Comparison of ENCODE assay signal across 8 mouse cellular contexts in the genomic region with DNA sequence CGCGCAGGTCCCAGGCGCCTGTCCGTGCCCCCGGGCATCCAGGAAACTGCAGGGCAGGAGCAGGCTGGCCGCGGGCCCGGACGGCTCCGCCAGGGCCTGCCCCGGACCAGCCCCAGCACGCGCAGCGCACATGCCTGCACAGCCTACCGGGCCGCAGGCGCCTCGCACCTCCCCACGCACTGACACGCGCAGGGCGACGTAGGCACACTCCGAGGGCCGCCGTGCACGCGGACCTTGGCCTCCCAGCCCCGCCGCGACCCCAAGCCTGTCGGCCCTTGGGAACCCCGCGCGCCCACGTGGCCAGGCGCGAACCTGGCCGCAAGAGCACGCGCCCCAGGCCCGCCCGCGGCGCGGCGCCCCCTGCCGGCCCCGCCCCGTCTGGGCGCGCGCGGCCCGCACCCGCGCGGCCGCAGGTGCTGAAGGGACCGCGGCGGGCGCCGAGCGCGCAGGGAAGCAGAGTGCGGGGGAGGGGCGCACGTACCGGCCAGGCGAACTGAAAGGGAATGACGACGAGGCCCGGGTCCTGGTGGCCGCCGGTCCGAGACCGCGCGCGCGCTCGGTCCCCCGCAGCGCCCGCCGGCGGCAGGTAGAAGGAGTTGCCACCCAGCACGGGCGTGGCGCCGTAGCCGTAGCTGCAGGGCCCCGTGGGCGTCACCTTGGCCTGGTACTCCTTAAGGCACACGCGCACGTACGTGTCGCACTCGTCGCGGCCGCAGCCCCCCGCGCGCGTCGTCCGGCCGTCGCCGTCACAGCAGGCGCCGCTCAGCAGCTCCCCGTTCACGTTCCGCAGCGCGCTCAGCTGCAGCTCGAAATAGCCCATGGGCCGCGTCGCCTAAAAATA. TPM values are rescaled to one million over a fixed set of nuclear protein-coding genes. Genes with fewer than 3 reads are reported as not detected.
DNase-seq lines count a peak whose midpoint lies in the region; ATAC-seq and TF ChIP-seq lines count a peak whose summit lies in the region.

No protein-coding gene starts in this region.

- TF ChIP-seq POLR2A in thymus, adult 2 months (IDR thresholded peaks at IDR 0.05; ENCODE audit: control insufficient read depth, extremely low read depth, insufficient read depth, low read length, poor library complexity): no peak

- no peaks in the 10 kb centered on the region for H3K36me3 ChIP-seq in thymus, adult 2 months (ENCODE audit: control insufficient read depth, insufficient read depth, low read length)
- H3K36me3 ChIP-seq in embryonic facial prominence, embryonic 11.5 days (replicated peaks; ENCODE audit: control insufficient read depth, insufficient read depth, low read depth, low read length): no peaks in the 10 kb centered on the region
- H3K36me3 ChIP-seq in hindbrain, embryonic 10.5 days: no peaks in the 10 kb centered on the region
- no peaks in the 10 kb centered on the region for H3K36me3 ChIP-seq in midbrain, embryonic 13.5 days
- no peaks in the 10 kb centered on the region for H3K36me3 ChIP-seq in stomach, postnatal 0 days (ENCODE audit: control insufficient read depth, insufficient read depth, low read length)

- H3K9me3 ChIP-seq in embryonic facial prominence, embryonic 11.5 days (replicated peaks; ENCODE audit: control insufficient read depth, low read length): no peaks in the 10 kb centered on the region
- H3K9me3 ChIP-seq in hindbrain, embryonic 10.5 days: no peaks in the 10 kb centered on the region
- H3K9me3 ChIP-seq in midbrain, embryonic 13.5 days: no peaks in the 10 kb centered on the region
- H3K9me3 ChIP-seq in stomach, postnatal 0 days (ENCODE audit: control insufficient read depth, low read length): no peaks in the 10 kb centered on the region

- H3K4me1 ChIP-seq in thymus, adult 2 months (replicated peaks; ENCODE audit: control insufficient read depth, insufficient read depth, low read length): peaks cover 18% of the 10 kb centered on the region
- H3K4me1 ChIP-seq in embryonic facial prominence, embryonic 11.5 days (ENCODE audit: control insufficient read depth, insufficient read depth, low read length): peaks cover 7% of the 10 kb centered on the region
- peaks cover 76% of the 10 kb centered on the region for H3K4me1 ChIP-seq in hindbrain, embryonic 10.5 days (replicated peaks)
- peaks cover 37% of the 10 kb centered on the region for H3K4me1 ChIP-seq in midbrain, embryonic 13.5 days (replicated peaks)
- peaks cover 4% of the 10 kb centered on the region; the same call in 1 of the 2 replicates for H3K4me1 ChIP-seq in stomach, postnatal 0 days (replicated peaks; ENCODE audit: control insufficient read depth, insufficient read depth)

- no peak for DNase-seq in thymus, adult 2 months
- no peak for DNase-seq in thymus, adult 18-20 months
- peak; percentile 50 for DNase-seq in embryonic facial prominence, embryonic 11.5 days (ENCODE audit: low spot score)
- DNase-seq in hindbrain, embryonic 10.5 days (ENCODE audit: low spot score): peak; percentile 49
- DNase-seq in left cerebral cortex, postnatal 36 days (ENCODE audit: low spot score in 2 of 2): peak; percentile 76 to 85
- peak; percentile 65 for DNase-seq in stomach, postnatal 0 days (ENCODE audit: low spot score)
- no peak for DNase-seq in adrenal gland, postnatal 4 days (ENCODE audit: low spot score in 2 of 2)

- no peak for TF ChIP-seq EP300 in stomach, postnatal 0 days (optimal IDR thresholded peaks at IDR 0.05)

- no peak for ATAC-seq in embryonic facial prominence, embryonic 11.5 days (replicated peaks; ENCODE audit: insufficient number of reproducible peaks, low FRiP score, low TSS enrichment, low read depth)
- peak; percentile 63 for ATAC-seq in midbrain, embryonic 13.5 days
- peak; percentile 70 for ATAC-seq in stomach, postnatal 0 days (ENCODE audit: low FRiP score, low TSS enrichment)

- H3K27ac ChIP-seq in thymus, adult 2 months (ENCODE audit: control insufficient read depth, insufficient read depth, low read length): no peak overlapping the region
- H3K27ac ChIP-seq in embryonic facial prominence, embryonic 11.5 days (replicated peaks; ENCODE audit: low read depth, low read length): peak overlapping the region; percentile 41; the same call in 1 of the 2 replicates
- peak overlapping the region; percentile 84 for H3K27ac ChIP-seq in hindbrain, embryonic 10.5 days
- H3K27ac ChIP-seq in midbrain, embryonic 13.5 days: peak overlapping the region; percentile 85
- peak overlapping the region; percentile 65 for H3K27ac ChIP-seq in stomach, postnatal 0 days (replicated peaks)

- 4% methylated on average over 105 of the region's 124 CpGs for WGBS in thymus, adult 2 months
- WGBS in embryonic facial prominence, embryonic 11.5 days: 1% methylated on average over 85 of the region's 124 CpGs
- WGBS in hindbrain, embryonic 10.5 days: 2% methylated on average over 121 of the region's 124 CpGs
- 1% methylated on average over 115 of the region's 124 CpGs for WGBS in midbrain, embryonic 13.5 days
- WGBS in stomach, postnatal 0 days: 1% methylated on average over 104 of the region's 124 CpGs

- peak overlapping the region; percentile 93 for H3K4me2 ChIP-seq in embryonic facial prominence, embryonic 11.5 days (ENCODE audit: low read depth, low read length)
- peak overlapping the region; percentile 78 for H3K4me2 ChIP-seq in midbrain, embryonic 13.5 days (replicated peaks)
- peak overlapping the region; percentile 82 for H3K4me2 ChIP-seq in stomach, postnatal 0 days (replicated peaks; ENCODE audit: low read depth)

- peak overlapping the region; percentile 51 for H3K4me3 ChIP-seq in thymus, adult 2 months (ENCODE audit: control insufficient read depth, insufficient read depth, low read length)
- peak overlapping the region; percentile 55 for H3K4me3 ChIP-seq in embryonic facial prominence, embryonic 11.5 days (ENCODE audit: low read depth, low read length)
- H3K4me3 ChIP-seq in hindbrain, embryonic 10.5 days: peak overlapping the region; percentile 64
- peak overlapping the region; percentile 70 for H3K4me3 ChIP-seq in midbrain, embryonic 13.5 days (replicated peaks)
- H3K4me3 ChIP-seq in stomach, postnatal 0 days (ENCODE audit: low read depth, low read length): peak overlapping the region; percentile 48

- peak; percentile 67; the same call in 1 of the 2 replicates for TF ChIP-seq CTCF in thymus, adult 2 months (IDR thresholded peaks at IDR 0.05; ENCODE audit: borderline replicate concordance, control insufficient read depth, extremely low read depth, insufficient read depth, low read length, poor library complexity)
- 0 out of 2 replicates have a peak, but pooled peaks have one; percentile 7 for TF ChIP-seq CTCF in stomach, postnatal 0 days (IDR thresholded peaks at IDR 0.05; ENCODE audit: low read depth)

- intact Hi-C loops in left cerebral cortex, postnatal 36 days (cut with DNase I): loop anchor here (2.0 to 5.0 kb wide), 2 partner anchors 48 to 51 kb away; partner anchors contain the start of gene Btbd6

- H3K27me3 ChIP-seq in thymus, adult 2 months (ENCODE audit: control insufficient read depth, insufficient read depth, low read length): peaks cover 14% of the 10 kb centered on the region; the same call in 1 of the 2 replicates
- peaks cover 35% of the 10 kb centered on the region for H3K27me3 ChIP-seq in embryonic facial prominence, embryonic 11.5 days (ENCODE audit: control insufficient read depth, insufficient read depth, low read length)
- H3K27me3 ChIP-seq in hindbrain, embryonic 10.5 days (ENCODE audit: insufficient read depth, poor library complexity, severe bottlenecking): peaks cover 86% of the 10 kb centered on the region
- peaks cover 55% of the 10 kb centered on the region for H3K27me3 ChIP-seq in midbrain, embryonic 13.5 days
- no peaks in the 10 kb centered on the region; the same call in 1 of the 2 replicates for H3K27me3 ChIP-seq in stomach, postnatal 0 days (ENCODE audit: control insufficient read depth, insufficient read depth, low read length)

- peak overlapping the region; percentile 52 for H3K9ac ChIP-seq in embryonic facial prominence, embryonic 11.5 days (replicated peaks; ENCODE audit: low read length)
- peak overlapping the region; percentile 84 for H3K9ac ChIP-seq in midbrain, embryonic 13.5 days (replicated peaks)
- H3K9ac ChIP-seq in stomach, postnatal 0 days (ENCODE audit: low read length): peak overlapping the region; percentile 68

RNA-seq across cellular contexts. Expression of gene Jag2, which starts 1.0 kb away (rescaled TPM):
- 58.7 and 61.5 TPM in 2 replicates for polyA plus RNA-seq in thymus, adult 2 months (2012; rRNA removed)
- polyA plus RNA-seq in embryonic facial prominence, embryonic 11.5 days (2014; fragmentation: Nextera tagmentation; extraction: Ambion mirVana): 3.5 and 5.7 TPM in 2 replicates
- 4.7 and 4.8 TPM in 2 replicates for polyA plus RNA-seq in hindbrain, embryonic 10.5 days (2016; fragmentation: Nextera tagmentation; extraction: Ambion mirVana)
- 10 to 100 TPM; 47.9 to 61.7 TPM for total RNA-seq in left cerebral cortex, postnatal 36 days (2021)
- polyA plus RNA-seq in midbrain, embryonic 13.5 days (2015; fragmentation: Nextera tagmentation; extraction: Ambion mirVana): 9.4 and 10.5 TPM in 2 replicates
- 3.2 and 4.5 TPM in 2 replicates for polyA plus RNA-seq in stomach, postnatal 0 days (2015; fragmentation: Nextera tagmentation; extraction: Ambion mirVana)
- 10 to 100 TPM; 15.2 to 18.3 TPM for total RNA-seq in adrenal gland, postnatal 4 days (2021)

RNA-seq across cellular contexts. Expression of gene Nudt14, which starts 13.3 kb away (rescaled TPM):
- polyA plus RNA-seq in thymus, adult 2 months (2012; rRNA removed): 58.8 and 59.6 TPM in 2 replicates
- polyA plus RNA-seq in embryonic facial prominence, embryonic 11.5 days (2014; fragmentation: Nextera tagmentation; extraction: Ambion mirVana): 75.8 and 83.4 TPM in 2 replicates
- 79.5 and 83.0 TPM in 2 replicates for polyA plus RNA-seq in hindbrain, embryonic 10.5 days (2016; fragmentation: Nextera tagmentation; extraction: Ambion mirVana)
- total RNA-seq in left cerebral cortex, postnatal 36 days (2021): 10 to 100 TPM; 11.0 to 12.3 TPM
- 53.7 and 61.9 TPM in 2 replicates for polyA plus RNA-seq in midbrain, embryonic 13.5 days (2015; fragmentation: Nextera tagmentation; extraction: Ambion mirVana)
- polyA plus RNA-seq in stomach, postnatal 0 days (2015; fragmentation: Nextera tagmentation; extraction: Ambion mirVana): 78.6 and 82.7 TPM in 2 replicates
- 10 to 100 TPM; 42.1 to 46.3 TPM for total RNA-seq in adrenal gland, postnatal 4 days (2021)

RNA-seq across cellular contexts. Expression of gene Btbd6, which starts 47.7 kb away (rescaled TPM):
- 69.7 and 87.6 TPM in 2 replicates for polyA plus RNA-seq in thymus, adult 2 months (2012; rRNA removed)
- 19.0 and 19.7 TPM in 2 replicates for polyA plus RNA-seq in embryonic facial prominence, embryonic 11.5 days (2014; fragmentation: Nextera tagmentation; extraction: Ambion mirVana)
- polyA plus RNA-seq in hindbrain, embryonic 10.5 days (2016; fragmentation: Nextera tagmentation; extraction: Ambion mirVana): 22.8 and 27.2 TPM in 2 replicates
- 10 to 100 TPM; 59.3 to 74.3 TPM for total RNA-seq in left cerebral cortex, postnatal 36 days (2021)
- 36.1 and 37.8 TPM in 2 replicates for polyA plus RNA-seq in midbrain, embryonic 13.5 days (2015; fragmentation: Nextera tagmentation; extraction: Ambion mirVana)
- 17.1 and 19.7 TPM in 2 replicates for polyA plus RNA-seq in stomach, postnatal 0 days (2015; fragmentation: Nextera tagmentation; extraction: Ambion mirVana)
- total RNA-seq in adrenal gland, postnatal 4 days (2021): 10 to 100 TPM; 27.1 to 29.2 TPM

Comparison
In these comparisons a context has a peak if more than half of its experiments do, and no peak if none do; other contexts are left out.
1. DNase-seq: peak in embryonic facial prominence, embryonic 11.5 days (single experiment), hindbrain, embryonic 10.5 days (single experiment), left cerebral cortex, postnatal 36 days (2 of 2) and stomach, postnatal 0 days (single experiment); none in thymus, adult 2 months (single experiment), thymus, adult 18-20 months (0 of 2) and adrenal gland, postnatal 4 days (0 of 2).
2. Peak in every context shown above with its lines, with median percentiles within 50 percentile points of each other: H3K4me3 ChIP-seq, H3K4me2 ChIP-seq and H3K9ac ChIP-seq.